ENCODE assay signal across 11 mouse cellular contexts in the genomic region with DNA sequence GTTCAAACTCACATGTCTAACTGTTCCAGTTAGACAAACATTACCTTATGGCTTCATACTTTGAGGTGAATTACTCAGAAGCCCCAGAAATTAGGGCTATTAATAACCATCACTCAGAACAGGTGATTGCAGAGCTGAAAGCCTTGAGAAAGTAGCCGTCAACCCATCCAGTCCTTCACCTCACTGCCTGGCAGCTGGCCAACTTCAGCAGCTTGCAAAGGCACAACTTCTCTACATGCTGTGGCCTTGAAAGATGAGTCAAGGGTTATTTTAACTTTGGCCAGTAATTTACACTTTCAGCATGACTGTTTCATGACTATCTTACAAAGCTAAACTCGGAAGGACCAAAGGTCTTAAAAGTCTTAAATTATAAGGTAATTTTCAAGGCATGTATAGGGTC. TPM values are rescaled to one million over a fixed set of nuclear protein-coding genes. Genes with fewer than 3 reads are reported as not detected.
DNase-seq lines count a peak whose midpoint lies in the region.
"Not testable (repeated sequence)": the region's sequence is repeated elsewhere in the genome, so short reads cannot be mapped to it uniquely, and the experiment has no call there.
"Had no signal": no experiment of that assay in that cellular context is flagged by ENCODE, and none has a peak within 500 bp of the region (broad histone marks: within the 10 kb centered on the region; RNA-seq: fewer than 3 reads in every experiment).

No protein-coding gene starts in this region.

- peak; percentile 72 for DNase-seq in adrenal gland, adult 2 months
- DNase-seq in cerebellum, adult 11-12 months, result peak; percentile 49
- peak; percentile 2 for DNase-seq in embryo, embryonic 11.5 days (ENCODE audit: low read depth, low spot score)
- DNase-seq in heart, adult 9 months (ENCODE audit: low spot score in 2 of 2), result peak; percentile 5 to 30
- DNase-seq in kidney, adult 18-20 months, result peak; percentile 22
- peak; percentile 72 for DNase-seq in left cerebral cortex, postnatal 4 days
- peak; percentile 26 for DNase-seq in right cerebral cortex, postnatal 14 days

- intact Hi-C loops in left cerebral cortex, postnatal 4 days (cut with DNase I), result not testable (repeated sequence)

RNA-seq across cellular contexts. Expression of a gene that starts 59.3 kb away (rescaled TPM):
- total RNA-seq in adrenal gland, adult 2 months (2021), result 10 to 100 TPM; 22.4 to 46.6 TPM
- 6.2 and 8.0 TPM in 2 replicates for polyA plus RNA-seq in adrenal gland, adult 2 months (2012; rRNA removed)
- total RNA-seq in left cerebral cortex, postnatal 4 days (2021), result not detected
- polyA plus RNA-seq: forebrain, embryonic 13.5 days; kidney, embryonic 14.5 days; liver, embryonic 12.5 days; midbrain, embryonic 11.5 days had no signal

Comparison
In these comparisons a context has a peak if more than half of its experiments do, and no peak if none do; other contexts are left out.
1. Peak in every context shown above with its lines: DNase-seq.
2. DNase-seq: peak in every context shown above with its lines; median percentile 72 in adrenal gland, adult 2 months; 72 in left cerebral cortex, postnatal 4 days; 49 in cerebellum, adult 11-12 months; 26 in right cerebral cortex, postnatal 14 days; 22 in kidney, adult 18-20 months; 18 in heart, adult 9 months; 2 in embryo, embryonic 11.5 days.
3. RNA of a gene that starts 59.3 kb away (total RNA-seq): 22.4 to 46.6 TPM in adrenal gland, adult 2 months; not detected in left cerebral cortex, postnatal 4 days; every median in the first group is over 10 times any median in the second.